Mouse (Mus musculus) retina, postnatal 1 day (tissue): ENCODE data around the gene Schip1.

Source experiments
- DNase-seq: peaks from one replicate; pipeline ENCODE4 v3.0.0-alpha.2; 2012

The Schip1 gene

DNA sequence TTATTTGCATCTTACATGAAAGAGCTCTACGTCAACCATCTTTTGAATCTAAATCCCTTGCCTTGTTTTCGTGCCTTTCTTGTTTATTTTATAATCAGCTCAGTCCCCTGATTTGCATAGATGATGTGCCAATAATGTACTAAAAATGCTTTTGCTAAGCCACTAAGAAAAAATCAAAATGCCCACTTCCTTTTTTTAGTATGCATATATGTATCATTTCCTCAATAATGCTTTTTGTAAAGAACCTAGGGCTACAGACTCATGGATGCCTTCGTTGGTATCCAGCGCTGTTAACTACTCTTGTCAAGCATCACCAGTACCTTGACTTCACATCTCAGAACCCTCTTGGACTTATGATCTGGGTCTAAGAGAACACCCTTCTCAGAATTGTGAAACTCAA lies 569.0 kb downstream of the Schip1 start:
- DNase-seq, result no peak

DNA sequence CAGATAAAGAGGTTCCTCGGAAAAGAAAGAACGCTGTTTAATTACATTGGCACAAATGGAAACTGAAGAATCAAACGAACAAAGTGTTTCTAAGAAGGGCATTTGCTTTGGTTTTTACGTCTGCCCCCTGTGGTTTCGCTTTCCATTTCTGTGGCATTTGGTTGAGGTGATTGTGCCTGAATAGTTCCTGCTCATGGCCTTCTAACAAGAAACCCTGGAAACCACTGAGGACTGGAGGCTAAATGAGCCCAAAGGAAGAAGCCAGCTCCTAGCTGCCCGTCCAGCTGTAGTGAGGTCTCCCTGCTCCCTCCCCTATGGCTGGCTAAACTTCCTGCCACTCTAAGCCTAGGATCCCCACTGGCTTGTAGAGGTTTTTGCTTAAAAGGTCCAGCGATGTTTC lies 573.4 kb downstream of the Schip1 start:
- no peak for DNase-seq

- DNase-seq, result no peak
These were observed 574.1 kb downstream of the Schip1 start for GRCm38 (mm10) chr3:68638703-68639102.

- DNase-seq, result no peak
These were observed 578.3 kb downstream of the Schip1 start for GRCm38 (mm10) chr3:68642935-68643334.

GRCm38 (mm10) chr3:68646387-68647130 lies 582.0 kb downstream of the Schip1 start:
- DNase-seq, result no peak

GRCm38 (mm10) chr3:68647282-68647681 lies 582.7 kb downstream of the Schip1 start:
- no peak for DNase-seq

- no peak for DNase-seq
These were observed 585.6 kb downstream of the Schip1 start for GRCm38 (mm10) chr3:68650251-68650650.

- DNase-seq, result no peak
These were observed 592.2 kb downstream of the Schip1 start for GRCm38 (mm10) chr3:68656607-68657352.

DNA sequence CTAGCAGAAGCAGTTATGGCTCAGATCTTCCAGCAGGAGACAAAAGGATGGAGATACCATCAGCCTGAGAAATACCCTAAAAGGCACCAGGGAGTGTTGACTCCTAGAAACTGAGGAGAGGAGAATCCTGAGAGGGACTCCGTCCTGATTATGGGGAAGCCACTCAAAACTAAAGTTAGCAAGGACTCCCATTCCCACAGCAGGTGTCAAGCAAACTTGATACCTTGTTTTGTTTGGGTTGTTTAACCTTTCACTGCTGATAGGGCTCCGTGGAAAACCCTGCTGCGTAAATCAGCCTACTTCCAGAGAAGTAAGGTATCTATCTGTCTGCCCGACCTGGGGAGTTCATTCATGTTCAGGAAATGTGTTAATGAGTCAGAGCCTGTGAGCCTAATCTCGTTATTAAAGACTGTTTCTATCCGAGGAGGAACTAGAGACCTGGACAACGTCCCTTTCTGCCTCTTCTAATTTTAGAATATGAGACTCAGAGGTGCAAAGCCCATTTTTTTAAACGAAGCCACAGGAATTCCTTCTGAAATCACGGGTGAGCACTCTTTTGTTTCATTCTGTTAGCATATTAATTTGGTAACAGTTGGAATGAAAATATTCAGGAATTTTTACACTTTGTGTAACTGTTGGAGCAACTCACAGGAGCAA lies 593.1 kb downstream of the Schip1 start:
- DNase-seq, result no peak

DNA sequence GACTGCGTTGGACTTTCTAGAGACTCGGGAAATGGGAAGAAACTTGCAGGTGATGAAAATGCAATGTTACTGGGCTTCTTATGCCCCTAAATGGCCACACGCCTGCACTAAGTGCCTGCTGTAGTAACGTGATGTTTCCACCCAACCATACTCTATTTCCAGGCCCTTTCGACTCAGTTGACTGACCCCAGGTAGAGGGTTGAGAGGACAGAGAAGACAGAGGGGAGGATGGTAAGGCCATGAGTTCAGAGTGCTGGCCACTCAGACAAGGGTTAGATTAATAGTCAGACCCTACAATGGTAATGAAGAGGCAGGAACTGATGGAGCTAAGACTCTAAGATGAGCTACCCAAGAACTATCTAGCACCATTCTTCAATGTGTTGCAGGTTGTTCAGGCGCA lies 595.4 kb downstream of the Schip1 start:
- no peak for DNase-seq

DNA sequence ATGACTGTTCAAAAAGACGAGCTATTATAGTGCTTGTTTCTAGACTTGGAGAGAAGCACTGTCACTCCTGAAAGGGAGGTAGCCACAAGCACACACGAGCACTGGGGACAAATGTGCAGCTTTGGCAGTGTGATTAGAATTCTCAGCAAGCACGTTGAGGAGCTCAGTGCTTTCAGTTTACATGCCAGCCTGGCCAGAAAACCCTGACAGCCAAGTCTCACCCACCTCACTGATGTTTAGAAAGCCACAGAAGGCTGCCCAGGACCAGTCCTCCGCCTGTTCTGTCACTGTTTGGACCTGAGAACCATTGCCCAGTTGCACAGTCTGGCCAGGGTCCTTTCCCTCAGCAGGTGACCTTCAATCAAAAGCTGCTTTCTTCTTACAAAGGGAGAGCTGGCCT lies 595.9 kb downstream of the Schip1 start:
- no peak for DNase-seq

DNA sequence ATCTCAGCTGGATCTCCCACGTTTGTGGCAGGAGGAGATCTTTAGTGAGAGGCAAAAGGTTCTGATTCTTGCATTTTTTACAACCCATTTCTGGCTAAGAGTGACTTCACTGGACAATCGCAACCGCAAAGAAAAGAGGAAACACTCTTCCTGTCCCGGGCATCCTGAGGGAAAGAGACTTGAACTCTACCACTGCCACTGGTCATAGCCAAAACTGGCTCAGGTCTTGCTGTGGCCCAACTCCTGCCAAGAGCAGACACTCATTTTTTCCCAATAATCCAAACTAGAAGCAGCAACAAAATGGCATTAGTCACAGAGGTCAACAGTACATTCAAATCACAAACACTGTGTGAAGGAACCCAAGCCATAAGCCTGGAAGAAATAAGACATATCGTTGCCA lies 597.8 kb downstream of the Schip1 start:
- DNase-seq, result no peak

GRCm38 (mm10) chr3:68664337-68664736 lies 599.7 kb downstream of the Schip1 start:
- no peak for DNase-seq

DNA sequence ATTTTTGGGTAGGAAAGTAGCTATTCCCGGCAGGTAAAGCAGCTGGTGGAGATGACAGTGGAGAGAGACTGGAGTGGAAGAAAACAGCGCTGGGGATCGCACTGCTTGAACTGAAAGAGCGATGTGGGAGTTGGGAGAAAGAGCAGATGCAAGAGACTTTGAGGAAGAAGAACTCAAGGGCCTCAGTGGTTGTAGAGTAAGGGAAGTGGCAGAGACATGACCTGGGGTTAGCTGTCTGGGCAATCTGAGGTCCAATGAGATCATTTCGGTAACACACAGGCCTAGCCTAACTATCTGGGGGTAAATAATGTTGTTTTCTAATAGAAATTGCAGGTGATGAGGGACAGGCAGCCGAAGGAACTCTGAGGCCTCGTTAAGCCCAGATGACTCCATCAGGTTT lies 601.8 kb downstream of the Schip1 start:
- DNase-seq, result no peak

DNA sequence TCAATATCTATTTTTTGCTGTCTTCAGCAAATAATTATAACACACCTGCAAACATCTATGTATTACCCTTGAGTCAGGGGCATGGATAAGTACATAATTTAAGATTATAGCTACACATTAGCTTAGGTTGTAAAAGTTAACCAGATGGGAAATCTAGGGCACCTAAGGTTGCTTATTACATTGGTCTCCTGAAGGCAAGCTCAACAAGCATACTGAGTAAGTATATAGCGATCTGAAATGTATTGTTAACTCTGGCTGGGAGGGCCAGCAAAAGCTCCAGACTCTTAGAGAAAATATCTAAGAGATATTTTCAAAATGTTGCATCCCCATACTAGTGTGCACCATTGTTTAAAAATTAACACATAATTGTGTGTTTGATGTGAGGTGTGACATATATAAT lies 603.2 kb downstream of the Schip1 start:
- no peak for DNase-seq

DNA sequence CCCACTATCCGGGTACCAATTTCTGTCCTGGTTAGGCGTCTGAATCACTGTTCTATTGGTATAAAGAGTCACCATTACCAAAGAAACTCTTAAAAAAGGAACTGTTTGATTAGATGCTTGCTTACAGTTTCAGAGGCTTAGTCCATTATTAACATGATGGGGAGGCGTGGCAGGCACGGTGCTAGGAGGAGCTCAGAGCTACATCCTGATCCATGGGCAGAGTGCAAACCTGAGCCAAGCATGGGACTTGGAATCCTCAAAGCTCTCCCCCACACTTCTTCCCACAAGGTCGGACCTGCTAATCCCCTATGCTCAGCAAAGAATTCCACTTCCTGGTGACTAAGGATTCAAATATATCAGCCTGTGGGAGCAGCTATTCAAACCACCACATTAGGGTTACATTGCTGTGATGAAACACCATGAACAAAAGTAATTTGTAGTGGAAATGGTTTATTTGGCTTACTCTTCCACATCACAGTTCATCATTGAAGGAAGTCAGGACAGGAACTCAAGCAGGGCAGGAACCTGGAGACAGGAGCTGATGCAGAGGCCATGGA lies 604.9 kb downstream of the Schip1 start:
- no peak for DNase-seq

GRCm38 (mm10) chr3:68674721-68675120 lies 610.1 kb downstream of the Schip1 start:
- no peak for DNase-seq

- DNase-seq, result peak; percentile 76
These were observed 610.7 kb downstream of the Schip1 start for GRCm38 (mm10) chr3:68675216-68675835.
